Mouse (Mus musculus) myocyte (in vitro differentiated cells): ENCODE results near the gene Mrpl20.

Experiments used
- CEBPB ChIP-seq: IDR thresholded peaks from 2 replicates; pipeline ENCODE4 v1.6.1; 2011; ENCODE audit warnings: mild to moderate bottlenecking, moderate library complexity; ENCODE audit not compliant: poor library complexity, insufficient read depth, severe bottlenecking
- E2F4 ChIP-seq: IDR thresholded peaks from one replicate; pipeline ENCODE4 v1.6.1; 2011; ENCODE audit warnings: mild to moderate bottlenecking, control low read depth, moderate library complexity; ENCODE audit not compliant: insufficient read depth
- MYOD1 ChIP-seq, 3 experiments: IDR thresholded peaks; one replicate each; pipeline ENCODE4 v1.6.1; 2011; ENCODE audit warnings: control low read depth in 2 of 3, low read depth in 2 of 3, mild to moderate bottlenecking in 2 of 3, moderate library complexity in 1 of 3; ENCODE audit not compliant: insufficient read length in 2 of 3, control insufficient read depth in 1 of 3
- MYOG ChIP-seq, 3 experiments: IDR thresholded peaks; one replicate each; pipeline ENCODE4 v1.6.1; 2011; ENCODE audit warnings: control low read depth in 2 of 3, low read depth in 2 of 3, mild to moderate bottlenecking in 2 of 3; ENCODE audit not compliant: insufficient read length in 2 of 3, control insufficient read depth in 1 of 3, insufficient read depth in 1 of 3
- POLR2A ChIP-seq: IDR thresholded peaks from one replicate; pipeline ENCODE4 v1.6.1; 2011; ENCODE audit warnings: low read depth, mild to moderate bottlenecking, control low read depth, moderate library complexity; ENCODE audit not compliant: insufficient read length
- POLR2AphosphoS2 ChIP-seq: IDR thresholded peaks from one replicate; pipeline ENCODE4 v1.6.1; 2011; ENCODE audit warnings: low read depth, control low read depth; ENCODE audit not compliant: insufficient read length
- REST ChIP-seq: IDR thresholded peaks from one replicate; pipeline ENCODE4 v1.6.1; 2011; ENCODE audit warnings: mild to moderate bottlenecking, control low read depth, moderate library complexity; ENCODE audit not compliant: insufficient read depth, insufficient read length
- SRF ChIP-seq: IDR thresholded peaks from one replicate; pipeline ENCODE4 v1.6.1; 2011; ENCODE audit warnings: low read depth; ENCODE audit not compliant: control insufficient read depth, insufficient read length
- TCF12 ChIP-seq: IDR thresholded peaks from one replicate; pipeline ENCODE4 v1.6.1; 2011; ENCODE audit warnings: mild to moderate bottlenecking, control low read depth; ENCODE audit not compliant: poor library complexity, insufficient read depth, severe bottlenecking
- TCF3 ChIP-seq: IDR thresholded peaks from one replicate; pipeline ENCODE4 v1.6.1; 2011; ENCODE audit warnings: low read depth, control low read depth; ENCODE audit not compliant: insufficient read length
- USF1 ChIP-seq: IDR thresholded peaks from one replicate; pipeline ENCODE4 v1.6.1; 2011; ENCODE audit warnings: low read depth, mild to moderate bottlenecking, control low read depth, moderate library complexity

- TF ChIP-seq POLR2AphosphoS2 = no peak
- TF ChIP-seq USF1 = no peak
- TF ChIP-seq POLR2A = no peak
- TF ChIP-seq REST = no peak
- no peak for TF ChIP-seq E2F4
- TF ChIP-seq SRF = no peak
- no peak for TF ChIP-seq TCF12
- no peak for TF ChIP-seq MYOG (IDR thresholded peaks at IDR 0.05; ENCODE audit: control insufficient read depth in 1 of 3, insufficient read depth in 1 of 3, insufficient read length in 2 of 3, low read depth in 2 of 3)
- no peak for TF ChIP-seq MYOD1 (IDR thresholded peaks at IDR 0.05; ENCODE audit: control insufficient read depth in 1 of 3, insufficient read length in 2 of 3, low read depth in 2 of 3)
- TF ChIP-seq TCF3 = no peak
- TF ChIP-seq CEBPB = no peak
Observed at GRCm38 (mm10) chr4:155807841-155808240, 5.2 kb downstream of the Mrpl20 start.
